Mouse (Mus musculus) stomach, postnatal 0 days (tissue): ENCODE data around the gene Dnm3.

Experiments used
- CTCF ChIP-seq: IDR thresholded peaks from 2 replicates; pipeline ENCODE4 v1.5.1; 2016; ENCODE audit warnings: antibody characterized with exemption, low read depth, mild to moderate bottlenecking, moderate library complexity
- EP300 ChIP-seq: optimal IDR thresholded peaks from 2 replicates; pipeline ENCODE3; 2016; ENCODE audit warnings: antibody characterized with exemption

DNA sequence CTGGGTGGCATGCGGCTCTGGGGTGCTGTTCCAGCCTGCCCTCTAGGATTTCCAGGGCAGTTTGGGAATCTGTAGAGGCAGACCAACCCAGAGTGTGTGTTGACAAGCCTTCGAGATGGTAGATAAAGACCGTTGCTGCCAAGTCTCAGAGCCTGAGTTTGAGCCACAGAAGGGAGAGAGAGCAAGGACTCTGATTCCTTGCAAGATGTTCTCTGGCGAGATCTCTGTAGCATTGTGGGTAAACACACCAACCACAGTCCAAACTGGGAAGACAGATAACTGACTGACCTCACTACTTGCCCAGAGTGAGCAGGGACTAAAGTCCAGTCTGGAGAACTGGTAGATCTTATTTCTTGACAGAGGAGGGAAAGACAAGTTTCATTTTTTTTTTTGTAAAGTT, 464.3 kb downstream of the Dnm3 start:
- TF ChIP-seq CTCF (no peak), EP300 (no peak)
